Mouse (Mus musculus) erythroid progenitor cell, adult 5-6 weeks (primary cell): ENCODE measurements around the gene Aym1. TPM values are rescaled to one million over a fixed set of nuclear protein-coding genes. Genes with fewer than 3 reads are reported as not detected.

ENCODE experiments used
- ATAC-seq: replicated peaks from 2 replicates; pipeline ENCODE4 v1.8.0; 2016; ENCODE audit warnings: moderate number of reproducible peaks, mild to moderate bottlenecking, moderate TSS enrichment, inconsistent platforms; ENCODE audit not compliant: poor library complexity, low FRiP score, severe bottlenecking
- total RNA-seq, 2 experiments: library from RNA; stranded (forward) in 1 of 2; stranded (reverse) in 1 of 2; fragments of 150-400 nt in 1 of 2; fragments of 186-747, 209-891 nt in 1 of 2; gene quantifications; 2 replicates each; pipeline versions ENCODE4 v1.2.3 to v1.2.4; 2015 to 2017; ENCODE audit warnings: low replicate concordance in 2 of 2

Gene Aym1
- total RNA-seq, 2 experiments from 2014 or later = not detected

GRCm38 (mm10) chr5:113396286-113396934 is 39.3 kb downstream of the Aym1 start:
- no peak for ATAC-seq

DNA sequence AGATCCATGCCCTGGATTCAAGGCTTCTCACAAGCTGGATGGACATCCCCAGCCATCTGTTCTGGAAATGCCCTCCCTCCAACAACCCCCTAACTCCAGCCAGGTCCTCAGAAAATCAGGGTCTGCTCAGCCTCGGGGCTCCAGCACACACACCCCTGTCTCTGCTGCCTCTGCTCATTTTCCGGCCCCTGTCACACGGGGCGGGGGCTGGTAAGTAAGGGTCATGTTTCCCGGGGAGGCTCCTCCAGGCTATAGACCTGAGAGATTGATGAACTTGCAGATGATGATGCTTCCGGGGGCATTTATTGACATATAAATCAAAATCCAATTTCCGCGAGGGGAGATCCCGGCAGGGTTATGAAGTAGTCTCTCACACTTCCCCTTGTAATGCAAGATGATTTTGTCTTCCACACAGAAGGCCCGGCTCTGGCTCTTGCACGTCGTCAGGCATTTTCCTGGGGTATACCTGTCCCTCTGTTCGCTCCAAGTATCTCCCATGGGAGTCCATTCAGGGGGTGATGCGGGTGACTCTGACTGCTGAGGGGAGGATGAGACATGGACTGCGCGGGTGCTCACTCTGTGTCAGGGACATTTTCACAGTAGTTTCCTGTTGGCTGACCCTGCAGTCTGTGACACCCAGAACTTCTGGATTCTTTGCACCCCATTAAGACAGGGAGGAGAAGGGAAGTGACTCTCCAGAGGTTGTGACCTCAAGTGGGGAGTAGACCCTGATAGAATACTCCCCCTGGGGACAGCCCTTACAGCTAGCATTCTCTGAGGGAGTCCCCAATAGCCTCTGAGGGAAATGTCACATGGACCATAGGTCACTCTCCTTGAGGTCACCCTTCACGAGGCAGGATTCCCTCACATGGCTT is 40.6 kb downstream of the Aym1 start:
- ATAC-seq = no peak

GRCm38 (mm10) chr5:113402702-113403101 is 45.6 kb downstream of the Aym1 start:
- no peak for ATAC-seq

DNA sequence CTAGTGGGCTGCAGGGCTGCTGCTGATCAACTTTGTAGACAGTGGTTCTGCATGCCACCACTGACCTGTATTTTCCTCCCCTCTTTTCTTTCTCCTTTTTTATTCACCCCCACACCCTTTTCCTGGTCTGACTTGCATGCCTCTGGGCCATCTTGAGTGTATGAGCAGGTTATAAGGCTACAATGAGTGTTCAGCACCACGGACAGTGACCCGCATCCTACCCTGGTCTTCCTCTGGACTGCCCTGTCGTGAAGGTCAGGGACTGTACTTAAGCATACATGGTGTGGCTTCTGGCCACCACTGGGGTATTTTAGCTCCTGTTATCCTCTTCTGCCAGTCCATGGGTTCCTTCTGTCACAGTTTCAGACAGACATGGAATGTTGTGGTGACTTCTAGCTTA is 50.3 kb downstream of the Aym1 start:
- no peak for ATAC-seq

Other genes with a start within 250 kb of the Aym1 start
- 1.8 and 2.1 TPM in 2 replicates for gene 2900026A02Rik, start 136.1 kb upstream of the Aym1 start, total RNA-seq (2015; ENCODE audit: low replicate concordance)
- gene 2900026A02Rik, start 136.1 kb upstream of the Aym1 start, total RNA-seq (2017; ENCODE audit: low replicate concordance) = 0.13 TPM in 1 of 2 replicates, not detected in the other
- gene Tmem211, start 130.4 kb upstream of the Aym1 start, total RNA-seq (2015; ENCODE audit: low replicate concordance) = not detected in 2 replicates
- not detected in 2 replicates for gene Tmem211, start 130.4 kb upstream of the Aym1 start, total RNA-seq (2017; ENCODE audit: low replicate concordance)
- 0.36 TPM in 1 of 2 replicates, not detected in the other for gene Sgsm1, start 46.5 kb upstream of the Aym1 start, total RNA-seq (2015; ENCODE audit: low replicate concordance)
- not detected in 2 replicates for gene Sgsm1, start 46.5 kb upstream of the Aym1 start, total RNA-seq (2017; ENCODE audit: low replicate concordance)
- not detected in 2 replicates for gene Wscd2, start 133.0 kb downstream of the Aym1 start, total RNA-seq (2015; ENCODE audit: low replicate concordance)
- not detected in 2 replicates for gene Wscd2, start 133.0 kb downstream of the Aym1 start, total RNA-seq (2017; ENCODE audit: low replicate concordance)